Mouse (Mus musculus): ENCODE data around the gene Trp73. TPM values are rescaled to one million over a fixed set of nuclear protein-coding genes. Genes with fewer than 3 reads are reported as not detected.

The Trp73 gene
- total RNA-seq (2021), result not detected
- long read RNA-seq, experiment 1, result 0 reads
- long read RNA-seq, experiment 2, result 0 reads

DNA sequence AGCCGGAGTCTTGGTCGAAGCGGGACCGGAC is at the start of gene Trp73:
TSS of gene Trp73 (minus strand) at position 27 of the 31 bp plus-strand sequence.
- no peak for DNase-seq (ENCODE audit: low spot score)

DNA sequence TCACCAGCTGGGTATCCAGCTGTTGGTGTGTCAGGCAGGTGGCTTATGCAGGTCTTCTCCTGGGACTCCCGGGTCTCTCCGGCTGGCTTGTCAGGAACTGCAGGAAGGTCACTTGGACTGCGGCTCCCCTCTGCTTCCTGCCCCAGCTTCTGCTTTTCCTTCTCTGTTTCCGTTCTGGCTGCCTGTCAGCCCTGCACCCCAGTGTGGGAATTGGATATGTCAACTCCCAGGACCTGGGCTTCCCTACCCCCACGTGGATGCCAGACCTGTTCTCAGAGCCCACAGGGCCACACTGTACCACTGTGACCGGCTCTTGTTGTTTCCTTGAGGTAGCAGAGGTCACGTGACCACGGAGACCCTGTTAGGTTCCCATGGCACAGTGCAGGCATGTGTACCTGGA is 48.9 kb upstream of the Trp73 start:
- peak; percentile 18 for DNase-seq (ENCODE audit: low spot score)

DNA sequence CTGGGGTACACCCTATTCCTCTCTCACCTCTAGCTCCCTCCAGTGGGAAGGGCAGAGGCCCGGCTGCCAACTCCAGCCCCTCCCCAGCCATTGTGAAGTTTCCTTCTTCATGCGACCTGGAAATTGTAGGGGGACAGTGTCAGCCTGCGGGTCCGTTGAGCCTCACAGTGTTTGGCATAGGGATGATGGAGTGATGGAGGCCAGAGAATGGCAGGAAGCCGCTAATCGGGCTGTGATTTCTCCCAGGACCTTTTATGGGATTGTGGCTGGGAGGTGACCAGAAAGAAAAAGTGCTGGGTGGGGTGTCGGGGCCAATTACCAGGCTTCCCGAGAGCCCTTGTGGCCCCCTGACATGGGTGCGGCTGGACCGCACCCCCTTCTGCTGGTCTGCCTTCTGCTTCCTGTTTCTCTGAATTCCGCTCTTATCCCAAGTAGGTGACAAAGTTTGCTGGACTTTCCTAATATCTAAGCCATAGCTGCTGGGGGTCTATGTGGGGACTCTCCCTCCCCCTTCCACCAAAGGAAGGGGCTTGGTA is 46.1 kb upstream of the Trp73 start:
- DNase-seq (ENCODE audit: low spot score), result no peak

DNA sequence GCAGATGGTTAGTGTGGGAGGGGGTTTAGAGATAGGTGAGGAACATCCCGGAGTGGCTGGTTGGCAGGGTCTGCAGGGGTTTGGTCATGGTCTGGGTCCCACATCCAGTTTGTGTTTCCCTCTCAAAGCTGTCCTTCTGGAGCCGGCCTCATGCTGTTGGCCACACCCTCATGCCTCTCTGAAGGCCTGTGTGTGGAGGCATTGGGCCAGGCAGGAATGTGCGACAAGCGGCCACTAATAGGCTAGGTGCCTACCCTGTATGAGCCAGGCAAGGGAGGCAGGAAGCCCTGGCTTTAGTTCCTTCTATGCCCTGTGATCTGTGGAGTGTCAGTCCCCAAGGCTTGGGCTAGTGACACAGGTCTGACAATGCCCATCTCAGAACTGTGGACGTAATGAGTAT is 45.0 kb upstream of the Trp73 start:
- DNase-seq (ENCODE audit: low spot score), result no peak

DNA sequence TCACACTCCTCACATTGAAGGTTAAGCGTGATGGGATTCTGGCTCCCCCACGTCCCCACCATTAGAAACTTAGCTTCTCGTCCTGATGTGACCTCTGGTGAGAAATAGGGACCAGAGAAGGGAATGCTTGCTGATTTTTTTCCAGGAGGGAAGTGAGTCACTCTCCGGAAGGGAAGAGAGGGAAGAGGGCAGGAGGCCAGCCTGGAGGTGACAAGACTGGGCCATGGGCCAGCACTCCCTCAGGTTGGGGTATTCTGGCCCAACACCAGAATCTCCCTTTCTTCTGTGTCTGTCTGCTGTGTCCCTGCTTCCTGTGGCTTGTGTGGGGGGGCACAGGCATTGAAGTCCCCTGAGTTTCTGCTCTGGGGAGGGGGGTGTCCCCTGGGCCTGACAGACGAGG is 43.6 kb upstream of the Trp73 start:
- DNase-seq (ENCODE audit: low spot score), result no peak

DNA sequence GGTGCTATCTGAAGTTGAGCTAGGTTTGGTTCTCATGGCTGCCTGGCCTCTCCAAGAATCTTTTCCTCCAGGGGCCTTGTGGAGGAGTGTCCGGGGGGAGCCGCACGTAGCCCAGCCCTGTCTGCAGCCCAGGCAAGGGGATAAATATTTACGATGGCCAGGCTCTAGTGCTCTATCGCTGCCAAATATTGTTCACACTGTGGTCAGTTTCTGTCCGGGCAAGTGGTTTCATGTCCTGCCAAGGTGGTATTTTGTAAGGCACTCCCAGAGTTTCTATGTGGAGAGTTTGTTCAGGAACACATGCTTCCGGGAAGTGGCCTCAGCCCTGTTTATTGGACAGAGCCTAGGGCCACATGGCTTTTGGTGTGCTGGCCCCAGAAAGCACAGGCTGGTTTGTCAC is 41.0 kb upstream of the Trp73 start:
- no peak for DNase-seq (ENCODE audit: low spot score)

DNA sequence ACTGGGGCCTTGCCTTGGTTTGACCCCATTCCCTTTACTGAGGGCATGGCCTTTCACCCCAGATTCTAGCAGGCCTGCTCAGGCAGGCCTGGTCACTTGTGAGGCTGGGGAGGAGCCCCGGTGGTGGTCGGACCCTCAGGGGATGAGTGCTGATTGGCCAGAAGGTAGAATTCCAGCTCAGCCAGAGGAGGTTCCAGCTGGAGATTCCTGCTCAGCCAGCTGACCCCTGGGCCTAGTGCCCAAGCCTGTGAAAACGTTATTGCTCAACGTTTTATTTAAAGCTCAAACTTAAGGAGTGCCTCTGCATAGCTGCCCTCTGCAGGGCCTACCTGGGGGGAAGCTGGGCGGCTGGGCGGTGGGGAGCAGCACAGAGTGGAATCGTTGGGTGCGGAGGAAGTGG is 37.2 kb upstream of the Trp73 start:
- peak; percentile 56 for DNase-seq (ENCODE audit: low spot score)

DNA sequence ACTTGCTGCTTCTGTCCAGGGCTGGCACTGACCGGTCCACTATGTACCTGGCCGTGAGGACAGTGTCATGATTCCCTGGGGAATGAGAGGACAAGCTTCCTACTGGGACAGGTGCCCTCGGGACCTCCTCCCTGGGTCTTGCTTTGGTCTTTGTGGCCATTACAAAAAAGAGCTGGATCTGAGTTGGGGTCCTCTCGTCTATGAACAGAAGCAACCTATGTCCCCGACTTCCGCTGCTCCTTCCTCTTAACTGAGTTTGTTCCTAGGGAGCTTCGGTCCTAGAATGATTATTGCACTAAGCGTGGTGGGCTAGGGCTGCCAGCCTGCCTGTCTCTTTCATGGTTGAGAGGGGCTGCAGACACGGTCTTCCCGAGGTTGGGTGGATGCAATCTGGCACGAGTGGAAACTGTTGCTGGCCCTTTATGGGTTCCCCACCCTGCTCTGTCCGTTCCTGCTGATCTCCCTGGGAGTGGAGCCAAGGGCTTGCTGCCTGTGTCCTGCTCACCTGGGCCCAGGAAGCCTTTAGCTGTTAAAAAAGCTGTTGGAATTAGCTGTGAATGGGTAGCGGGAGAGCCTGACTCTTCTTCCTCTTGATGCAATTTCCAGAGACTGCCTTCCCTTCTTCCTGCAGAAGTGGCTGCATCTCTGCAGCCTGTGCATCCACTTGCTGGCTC is 32.1 kb upstream of the Trp73 start:
- DNase-seq (ENCODE audit: low spot score), result no peak

DNA sequence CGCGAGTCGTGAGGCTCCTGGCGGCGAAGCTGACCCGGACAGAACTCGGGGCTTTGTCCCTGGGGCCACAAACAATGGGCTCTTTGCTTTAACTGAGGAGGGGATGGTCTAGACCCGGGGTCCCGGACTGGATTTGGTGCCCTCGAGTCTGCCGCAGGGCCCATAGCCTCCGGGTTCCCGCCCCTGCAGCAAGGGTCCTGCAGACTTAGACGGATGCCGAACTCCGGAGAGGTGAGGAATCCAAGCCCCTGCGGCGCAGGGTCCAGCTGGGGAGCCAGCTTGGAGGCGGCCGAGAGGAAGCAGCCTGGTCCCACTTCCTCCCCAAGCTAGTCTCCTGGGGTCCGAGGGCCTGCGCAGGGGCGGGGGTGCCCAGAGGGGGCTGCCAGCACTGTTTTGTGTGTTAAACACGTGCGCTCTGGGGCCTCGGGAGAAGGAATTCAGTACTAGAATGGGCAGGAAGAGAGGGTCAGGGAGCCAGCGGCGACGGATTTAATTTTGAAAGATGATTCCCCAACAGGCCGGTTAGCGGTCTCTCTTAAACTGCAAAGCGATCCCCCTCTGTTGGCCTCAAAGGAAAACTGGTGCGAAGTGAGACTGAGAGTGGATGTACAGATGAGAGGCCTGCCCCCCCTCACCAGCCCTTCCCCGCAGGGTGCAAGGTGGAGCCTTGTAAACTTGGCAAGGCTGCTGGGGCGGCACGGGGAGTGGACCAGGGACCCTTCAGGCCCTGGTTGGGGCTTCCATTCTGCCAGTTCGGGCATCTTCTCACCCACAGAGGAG is 31.3 kb upstream of the Trp73 start:
- DNase-seq (ENCODE audit: low spot score), result no peak

DNA sequence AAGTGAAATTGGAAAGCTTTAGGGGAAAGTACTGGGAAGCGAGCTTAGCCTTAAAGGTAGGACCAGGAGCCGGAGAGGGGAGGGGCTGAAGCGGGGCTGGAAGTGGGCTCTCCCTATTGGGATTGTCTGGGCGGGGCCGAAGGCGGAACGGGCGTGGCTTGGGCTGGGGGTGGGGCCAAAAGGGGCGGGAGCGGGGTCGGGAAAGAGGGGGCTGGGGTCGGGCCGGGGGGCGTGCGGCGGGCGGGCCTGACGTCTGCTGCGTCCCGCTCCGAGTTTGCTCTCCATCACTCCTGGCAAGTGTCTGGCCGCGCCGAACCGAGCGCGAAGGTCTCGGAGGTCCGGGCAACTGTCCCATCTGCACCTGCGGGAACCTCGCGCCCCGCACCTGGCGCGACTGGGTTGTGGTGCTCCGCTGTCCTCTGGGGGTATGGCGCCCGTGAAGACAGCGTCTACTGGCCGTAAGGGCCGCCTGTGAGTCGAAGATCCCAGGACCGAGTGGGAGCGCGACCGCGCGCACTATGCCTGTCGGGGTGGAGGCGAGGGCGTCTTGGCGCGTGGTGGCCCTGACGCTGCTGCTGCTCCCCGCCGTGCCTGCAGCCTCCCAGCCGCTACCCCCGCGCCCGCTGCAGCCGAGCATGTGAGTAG is 30.6 kb upstream of the Trp73 start, which contains the start of gene Megf6:
TSS of gene Megf6 (plus strand) at position 225 of the 645 bp plus-strand sequence.
- no peak for DNase-seq (ENCODE audit: low spot score)

DNA sequence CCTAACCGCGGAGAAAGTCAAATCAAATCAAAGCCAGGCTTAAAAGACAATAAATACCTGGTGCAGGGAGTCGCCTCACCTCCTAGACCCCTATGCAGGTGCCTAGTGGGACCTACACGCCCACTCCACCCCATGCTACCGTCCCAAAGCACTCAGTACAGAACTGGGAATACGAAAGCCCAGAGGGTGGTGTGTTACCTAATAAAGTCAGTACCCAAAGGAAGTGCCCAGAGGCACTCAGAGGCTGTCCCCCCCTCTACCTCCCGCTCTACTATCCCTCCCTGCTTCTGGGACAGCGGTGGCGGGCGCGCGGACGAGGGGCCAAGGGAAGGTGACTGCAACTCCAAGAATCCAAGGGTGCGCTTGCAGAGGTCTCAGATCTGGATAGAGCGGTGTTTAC is 30.0 kb upstream of the Trp73 start:
- DNase-seq (ENCODE audit: low spot score), result no peak

DNA sequence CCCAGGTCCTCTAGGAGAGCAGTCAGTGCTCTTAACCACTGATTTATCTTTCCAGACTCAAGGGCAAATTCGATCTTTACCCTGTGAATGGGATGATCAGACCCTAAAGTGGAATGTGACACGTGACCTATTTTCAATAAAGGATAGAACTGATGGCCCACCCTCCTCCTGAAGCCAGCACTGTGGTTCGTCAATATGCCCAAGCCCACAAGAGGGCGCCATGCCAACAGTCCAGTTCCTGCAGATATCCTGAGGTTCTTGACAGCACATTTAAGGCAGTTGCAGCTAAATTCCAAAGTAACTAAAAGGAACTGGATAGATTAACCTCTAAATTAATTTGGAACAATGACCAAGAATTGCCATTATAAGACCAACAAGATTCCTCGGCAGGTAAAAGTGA is 27.0 kb upstream of the Trp73 start:
- peak; percentile 47 for DNase-seq (ENCODE audit: low spot score)

DNA sequence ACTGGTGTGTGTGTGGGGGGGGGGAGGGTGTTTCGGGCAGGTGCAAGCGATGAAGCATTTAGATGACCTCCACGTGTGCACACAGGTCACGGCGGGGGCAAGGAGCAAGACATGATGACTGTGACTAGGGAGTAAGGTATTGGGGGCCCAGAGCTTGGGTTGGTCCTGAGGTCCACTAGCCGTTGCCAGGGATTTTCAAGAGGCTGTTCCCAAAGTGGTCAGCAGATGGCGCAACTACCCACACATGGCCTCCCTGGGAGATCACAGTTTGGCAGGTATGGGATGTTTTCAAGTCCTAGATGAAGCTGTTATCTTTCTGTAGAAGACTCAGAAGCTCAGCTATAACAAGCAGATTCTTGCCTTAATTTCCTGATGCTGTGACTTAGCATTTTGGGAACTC is 23.3 kb upstream of the Trp73 start:
- DNase-seq (ENCODE audit: low spot score), result peak; percentile 74

DNA sequence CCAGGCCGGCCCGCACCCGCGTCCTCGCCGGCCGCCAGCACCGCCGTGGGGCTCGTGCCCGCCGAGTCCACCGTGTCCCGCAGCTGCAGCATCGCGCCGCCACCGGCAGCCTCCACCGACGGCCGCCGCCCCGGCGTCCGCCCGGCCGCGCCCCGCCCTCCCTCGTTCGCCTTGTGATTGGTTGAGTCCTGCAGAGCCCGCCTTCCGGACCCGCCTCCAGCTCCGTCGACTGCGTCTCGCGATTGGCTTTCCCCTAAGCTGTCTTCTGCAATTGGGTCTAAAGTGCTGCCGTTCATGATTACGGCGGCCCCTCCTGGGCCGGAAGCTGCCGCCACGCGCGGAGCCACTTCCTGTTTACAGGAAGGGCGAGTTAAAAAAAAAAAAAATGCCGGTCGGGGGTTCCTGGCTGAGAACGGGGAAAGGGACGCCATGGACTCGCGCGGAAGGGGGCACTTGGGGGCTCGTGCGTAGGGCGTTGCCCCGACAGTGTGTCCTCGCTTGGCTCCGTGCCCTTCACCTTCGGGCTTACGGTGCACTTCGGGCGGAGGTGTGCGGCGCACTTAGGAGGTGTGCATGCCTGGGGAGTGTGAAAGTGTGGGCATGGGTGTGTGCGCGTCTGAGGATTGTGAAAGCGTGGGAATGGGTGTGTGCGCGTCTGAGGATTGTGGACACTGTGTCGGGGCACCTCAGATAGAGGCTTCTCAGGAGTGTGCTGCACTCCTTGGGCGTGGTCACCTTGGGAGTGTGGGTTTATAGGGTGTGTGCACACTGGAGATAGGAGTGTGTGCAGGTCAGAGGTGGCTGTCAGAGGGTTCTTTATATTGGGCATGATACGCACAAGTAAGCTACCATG is 20.8 kb upstream of the Trp73 start, which contains the start of gene Tprgl:
TSS of gene Tprgl (minus strand) at position 129 of the 853 bp plus-strand sequence.
- DNase-seq (ENCODE audit: low spot score), result peak; percentile 98

DNA sequence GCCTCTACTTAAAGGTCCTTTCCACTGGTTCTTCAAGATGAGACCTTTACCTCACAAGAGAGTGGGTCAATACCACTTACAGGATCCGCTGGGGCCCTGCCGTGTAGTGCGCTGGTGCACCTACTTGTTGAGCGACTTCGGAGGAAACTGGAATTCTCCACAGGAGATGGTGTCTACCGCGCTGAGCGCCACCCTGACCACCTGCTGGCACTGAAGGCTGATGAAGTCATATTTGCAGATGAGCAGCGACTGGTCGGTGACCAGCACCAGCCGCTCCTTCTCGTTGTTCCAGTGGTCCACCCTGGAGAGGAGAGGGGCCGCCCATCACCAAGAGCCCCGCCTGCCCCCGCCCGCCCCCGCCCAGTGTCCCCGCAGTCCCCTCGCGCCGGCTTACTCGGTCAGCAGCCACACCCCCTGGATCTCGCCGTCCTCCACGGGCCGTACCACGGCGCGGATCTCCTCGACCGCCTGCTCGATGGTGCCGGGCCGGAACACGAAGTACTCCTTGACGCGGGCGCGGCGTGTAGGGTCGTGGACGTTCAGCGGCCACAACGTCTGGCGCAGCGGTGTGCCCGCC is 20.0 kb upstream of the Trp73 start:
- no peak for DNase-seq (ENCODE audit: low spot score)

DNA sequence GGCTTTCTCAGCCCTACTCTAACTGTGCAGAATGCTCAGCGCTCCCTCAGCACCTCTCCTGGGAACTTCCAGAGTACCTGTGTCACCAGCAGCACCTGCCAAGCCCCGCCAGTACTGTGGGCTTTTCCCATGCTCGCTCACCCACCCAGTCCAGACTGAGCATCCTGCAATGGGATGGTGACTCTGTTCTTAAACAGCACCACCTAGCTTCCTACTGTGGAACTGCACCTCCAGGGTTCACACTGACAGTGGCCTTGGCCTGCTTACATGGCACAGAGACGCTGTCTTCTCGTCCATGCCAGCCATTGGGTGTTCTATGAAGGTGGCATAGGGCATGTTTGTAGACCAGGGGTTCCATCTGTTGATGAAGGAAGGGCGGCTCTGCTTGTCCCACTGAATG is 19.0 kb upstream of the Trp73 start:
- DNase-seq (ENCODE audit: low spot score), result peak; percentile 88

DNA sequence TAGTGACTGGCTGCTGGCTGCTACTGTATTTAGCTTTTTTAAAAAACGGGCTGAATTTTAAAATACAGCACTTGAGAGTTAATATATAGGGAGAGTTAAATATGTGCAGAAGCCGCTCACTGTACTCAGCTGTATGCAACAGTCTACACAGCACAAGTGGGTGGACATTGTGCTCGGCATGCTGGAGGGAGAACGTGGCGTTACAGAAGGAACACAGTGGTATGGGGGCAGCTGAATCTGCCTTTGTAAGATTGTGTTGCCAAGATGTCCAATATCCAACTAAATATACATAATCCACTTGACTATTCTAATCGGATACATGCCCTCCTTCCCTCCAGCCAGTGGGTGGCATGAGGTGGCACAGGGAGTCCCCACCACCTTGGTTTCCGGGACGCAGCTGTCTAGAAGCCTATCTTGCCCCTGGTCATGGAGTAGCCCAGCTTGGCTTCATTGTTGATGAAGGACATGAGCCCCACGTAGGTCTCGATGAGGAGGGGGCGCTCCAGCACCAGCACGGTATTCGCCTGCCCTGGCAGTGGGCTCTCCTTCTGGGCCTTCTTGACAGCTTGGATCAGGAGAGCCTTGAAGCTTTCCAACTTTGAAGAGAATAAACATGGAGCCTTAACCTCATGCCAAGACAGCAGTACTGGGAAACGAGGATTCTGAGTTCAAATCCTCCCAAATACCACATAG is 18.1 kb upstream of the Trp73 start:
- DNase-seq (ENCODE audit: low spot score), result no peak

DNA sequence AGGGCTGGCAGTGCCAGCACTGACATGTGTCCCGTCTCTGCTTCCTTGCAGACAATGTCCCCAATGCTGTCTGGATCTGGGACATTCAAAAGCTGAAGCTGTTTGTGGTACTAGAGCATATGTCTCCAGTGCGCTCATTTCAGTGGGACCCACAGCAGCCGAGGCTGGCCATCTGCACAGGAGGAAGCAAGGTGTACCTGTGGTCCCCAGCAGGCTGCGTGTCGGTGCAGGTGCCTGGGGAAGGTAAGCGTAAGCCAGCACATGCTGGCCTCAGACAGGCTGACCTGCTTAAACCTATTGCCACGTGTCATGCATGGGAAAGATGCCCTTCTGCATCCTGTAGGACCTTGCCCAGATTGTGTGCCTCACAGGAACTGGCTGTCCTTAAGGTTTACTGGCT is 16.0 kb upstream of the Trp73 start:
- no peak for DNase-seq (ENCODE audit: low spot score)

DNA sequence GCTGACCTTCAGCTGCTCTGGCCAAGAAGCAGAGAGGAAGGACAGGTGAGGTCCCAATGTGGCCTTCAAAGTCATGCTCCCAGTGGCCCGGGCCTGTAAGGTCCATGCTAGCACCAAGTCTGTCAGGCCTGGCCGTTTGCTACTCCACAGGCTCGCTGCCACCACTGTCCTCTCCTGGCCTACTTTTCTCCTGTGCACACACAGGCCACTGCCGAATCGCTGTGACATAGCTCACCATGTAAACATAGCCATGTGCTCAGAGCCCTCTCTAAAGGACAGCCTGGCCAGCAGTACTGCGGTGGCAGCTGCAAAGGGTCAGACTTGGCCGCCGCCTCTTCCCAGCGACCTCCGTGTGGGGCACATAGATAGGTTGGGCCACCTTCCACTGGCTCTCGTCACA is 14.1 kb upstream of the Trp73 start:
- no peak for DNase-seq (ENCODE audit: low spot score)

DNA sequence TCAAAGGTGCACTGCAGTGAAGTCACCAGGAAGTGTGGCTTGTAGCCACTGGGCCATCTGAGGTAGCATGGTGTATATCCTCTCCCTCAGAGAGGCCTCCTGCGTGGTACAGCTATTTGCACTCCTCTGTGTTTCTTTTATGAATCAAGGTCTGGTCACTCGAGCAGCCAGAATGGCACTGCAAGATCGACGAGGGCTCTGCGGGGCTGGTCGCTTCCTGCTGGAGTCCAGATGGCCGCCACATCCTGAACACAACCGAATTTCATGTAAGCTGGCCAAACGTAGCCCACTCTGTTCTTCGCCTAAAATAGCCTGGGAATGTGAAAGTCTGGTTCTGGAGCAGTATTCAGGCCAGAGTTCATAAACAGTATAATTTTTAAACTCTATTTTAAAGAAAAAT is 6.3 kb upstream of the Trp73 start:
- no peak for DNase-seq (ENCODE audit: low spot score)

DNA sequence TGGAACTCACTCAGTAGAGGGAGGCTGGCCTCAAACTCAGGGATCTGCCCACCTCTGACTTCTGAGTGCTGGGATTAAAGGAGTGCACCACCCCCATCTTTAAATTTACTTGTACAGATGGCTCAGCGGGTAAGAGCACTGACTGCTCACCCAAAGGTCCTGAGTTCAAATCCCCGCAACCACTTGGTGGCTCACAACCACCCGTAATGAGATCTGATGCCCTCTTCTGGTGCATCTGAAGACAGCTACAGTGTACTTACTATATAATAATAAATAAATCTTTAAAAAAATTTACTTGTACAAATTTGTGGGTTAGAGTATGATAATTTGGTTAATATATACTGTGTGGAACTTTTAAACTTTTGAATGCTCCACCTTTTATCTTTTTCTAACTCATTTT is 4.7 kb upstream of the Trp73 start:
- no peak for DNase-seq (ENCODE audit: low spot score)
